Mouse (Mus musculus): ENCODE data around the gene Spg7.
A peak's percentile ranks its signal among the peaks of the same experiment; 100 is the strongest.
"Not testable (repeated sequence)": the region's sequence is repeated elsewhere in the genome, so short reads cannot be mapped to it uniquely, and the experiment has no call there.

The Spg7 gene

DNA sequence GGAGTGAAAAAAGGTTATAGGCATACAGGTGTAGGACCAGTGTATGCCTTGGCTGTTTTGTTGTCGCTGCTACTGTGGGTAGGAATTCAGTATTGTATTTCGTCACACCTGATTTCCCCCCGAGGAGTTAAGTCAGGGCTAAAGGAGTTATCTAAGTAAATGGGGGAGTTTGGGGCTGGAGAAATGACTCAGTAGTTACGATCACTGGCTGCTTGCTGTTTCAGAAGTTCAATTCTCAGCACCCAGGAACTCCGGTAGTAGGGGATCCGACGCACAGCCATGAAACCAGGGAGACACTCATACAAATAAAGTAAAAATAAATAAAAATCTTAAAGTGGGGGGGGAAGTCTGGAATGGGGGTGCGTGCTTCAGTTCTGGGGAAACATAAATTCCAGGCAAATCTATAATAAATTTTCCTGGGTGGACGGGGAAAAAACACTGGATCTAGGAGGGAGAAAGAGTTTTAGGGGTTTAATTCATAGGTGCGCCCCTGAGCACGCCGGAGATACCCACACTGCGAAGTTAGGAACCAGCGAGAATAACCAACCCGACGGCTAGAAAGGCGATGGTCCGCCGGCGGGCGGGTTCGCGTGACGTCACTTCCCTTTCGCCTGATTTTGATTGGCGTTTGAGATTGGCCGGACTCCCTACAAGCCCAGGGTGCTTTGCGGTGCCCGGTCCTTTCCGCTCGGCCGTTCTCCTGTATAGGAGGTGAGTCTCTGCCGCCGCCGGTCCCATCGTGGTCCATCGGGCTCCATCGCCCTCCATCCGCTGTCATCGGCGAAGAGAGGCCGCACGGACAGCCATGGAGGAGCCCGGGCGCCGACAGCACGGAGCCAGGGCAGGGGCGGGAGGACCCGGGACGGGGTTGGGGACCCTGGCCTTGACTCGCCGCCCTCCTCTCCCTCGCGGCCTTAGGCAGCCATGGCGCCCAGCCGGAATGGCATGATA is 39.3 kb downstream of the Spg7 start, which contains the start of gene Rpl13:
TSS of gene Rpl13 (plus strand) at position 616 of the 951 bp plus-strand sequence.
- peak; percentile 97 for DNase-seq

DNA sequence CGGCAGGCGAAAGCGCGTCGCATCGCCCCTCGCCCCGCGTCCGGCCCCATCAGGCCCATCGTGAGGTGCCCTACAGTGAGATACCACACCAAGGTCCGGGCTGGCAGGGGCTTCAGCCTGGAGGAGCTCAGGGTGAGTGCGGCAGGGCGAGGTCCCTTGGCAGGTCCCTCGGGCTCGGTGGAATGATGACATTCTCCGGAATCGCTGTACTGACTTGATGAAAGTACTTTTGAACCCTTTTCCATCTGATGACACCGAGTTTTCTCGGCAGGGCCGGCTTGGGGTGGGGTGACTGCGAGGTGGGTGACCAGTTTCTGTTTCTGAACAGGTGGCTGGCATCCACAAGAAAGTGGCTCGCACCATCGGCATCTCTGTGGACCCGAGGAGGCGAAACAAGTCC is 40.1 kb downstream of the Spg7 start:
- DNase-seq = not testable (repeated sequence)

DNA sequence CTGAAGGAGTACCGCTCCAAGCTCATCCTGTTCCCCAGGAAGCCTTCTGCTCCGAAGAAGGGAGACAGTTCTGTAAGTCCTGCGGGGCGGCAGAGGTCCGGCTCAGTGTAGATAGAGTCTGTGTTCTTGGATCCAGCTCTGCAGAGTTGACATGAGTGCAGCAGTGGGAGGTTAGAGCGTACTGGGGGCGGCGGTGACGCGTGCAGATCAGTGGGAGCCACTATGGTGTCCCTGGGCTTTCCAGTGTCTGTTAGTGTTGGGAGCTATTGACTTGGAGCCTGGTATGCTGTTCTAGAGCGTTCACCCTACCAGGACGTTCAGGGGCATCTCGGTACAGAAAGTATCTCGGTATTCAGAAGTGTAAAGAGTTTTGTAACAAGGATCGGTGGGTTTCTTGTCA is 40.5 kb downstream of the Spg7 start:
- no peak for DNase-seq

DNA sequence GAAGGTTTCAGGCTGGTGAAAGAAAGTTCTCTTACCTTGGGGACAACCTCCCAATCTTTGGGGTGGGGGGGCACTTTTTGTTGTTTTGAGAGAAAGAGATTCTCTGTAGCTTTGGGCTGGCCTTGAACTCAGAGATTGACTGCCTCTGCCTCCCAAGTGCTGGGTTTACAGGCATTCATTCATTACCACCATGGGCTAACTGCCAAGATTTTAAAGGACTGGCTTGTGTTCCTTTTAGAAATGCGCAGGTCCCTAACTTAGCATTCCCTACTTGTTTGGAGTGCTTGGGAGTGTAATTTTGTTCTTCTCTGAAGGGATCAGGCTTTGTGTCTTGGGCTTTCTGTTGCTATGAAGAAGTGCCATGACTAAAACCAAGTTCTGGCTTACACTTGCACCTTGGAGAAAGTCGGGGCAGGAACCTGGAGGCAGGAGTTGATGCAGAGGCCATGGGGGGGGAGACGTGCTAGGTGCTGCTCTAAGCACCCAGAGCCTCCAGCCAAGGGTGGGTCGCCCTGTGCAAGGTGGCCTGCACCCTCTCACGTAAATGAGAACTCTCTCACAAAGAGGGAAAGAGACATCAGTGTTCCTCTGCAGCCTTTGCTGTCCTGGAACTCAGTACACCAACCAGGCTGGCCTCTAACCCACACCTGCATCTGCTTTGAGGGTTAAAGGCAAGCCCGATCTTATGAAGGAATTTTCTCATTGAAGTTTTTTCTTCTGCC is 41.5 kb downstream of the Spg7 start:
- no peak for DNase-seq

DNA sequence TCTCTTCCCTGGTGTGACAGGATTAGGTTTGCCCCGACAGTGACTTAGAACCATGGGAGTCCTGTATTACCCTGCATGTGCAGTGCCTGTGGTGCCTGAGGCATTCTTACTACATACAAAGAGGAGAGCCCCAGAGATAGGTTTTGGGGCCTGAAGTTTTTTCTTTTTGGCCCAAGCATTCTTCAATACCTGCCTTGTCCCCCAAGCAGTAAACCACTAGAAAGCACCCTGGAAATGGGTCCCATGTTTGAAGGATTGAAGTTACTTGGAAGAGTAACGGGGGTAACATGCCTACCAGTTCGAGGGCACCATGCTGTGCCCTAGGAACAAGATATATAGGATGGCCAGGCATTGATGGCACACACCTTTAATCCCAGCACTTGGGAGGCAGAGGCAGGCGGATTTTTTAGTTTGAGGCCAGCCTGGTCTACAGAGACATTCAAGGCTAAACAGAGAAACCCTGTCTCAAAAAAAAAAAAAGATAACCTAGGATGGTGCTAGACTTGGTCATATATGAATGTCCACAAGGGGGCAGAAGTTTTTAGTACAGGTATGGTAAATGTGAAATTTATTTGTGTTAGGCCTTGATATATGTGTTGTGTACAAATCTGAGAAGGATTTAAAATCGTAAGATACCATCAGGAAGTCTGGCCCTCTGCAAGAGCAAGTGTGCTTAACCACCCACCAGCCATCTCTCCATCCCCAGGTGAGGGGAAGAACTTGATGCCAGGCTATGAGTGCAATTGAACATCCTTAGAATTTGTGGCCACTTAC is 43.0 kb downstream of the Spg7 start:
- no peak for DNase-seq

DNA sequence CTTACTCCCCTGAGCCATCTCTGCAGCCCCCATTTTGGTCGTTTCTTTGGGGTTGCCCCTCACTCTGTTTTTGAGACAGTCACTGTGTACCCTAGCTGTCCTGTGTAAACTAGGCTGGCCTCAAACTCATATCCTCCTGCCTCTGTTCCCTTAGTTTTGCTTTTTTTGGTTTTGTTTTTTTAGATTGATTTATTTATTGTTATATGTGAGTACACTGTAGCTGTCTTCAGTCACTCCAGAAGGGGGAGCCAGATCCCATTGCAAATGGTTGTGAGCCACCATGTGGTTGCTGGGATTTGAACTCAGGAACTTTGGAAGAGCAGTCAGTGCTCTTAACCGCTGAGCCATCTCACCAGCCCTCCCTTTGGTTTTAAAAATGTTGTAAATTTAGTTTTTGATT is 43.8 kb downstream of the Spg7 start:
- DNase-seq = no peak

DNA sequence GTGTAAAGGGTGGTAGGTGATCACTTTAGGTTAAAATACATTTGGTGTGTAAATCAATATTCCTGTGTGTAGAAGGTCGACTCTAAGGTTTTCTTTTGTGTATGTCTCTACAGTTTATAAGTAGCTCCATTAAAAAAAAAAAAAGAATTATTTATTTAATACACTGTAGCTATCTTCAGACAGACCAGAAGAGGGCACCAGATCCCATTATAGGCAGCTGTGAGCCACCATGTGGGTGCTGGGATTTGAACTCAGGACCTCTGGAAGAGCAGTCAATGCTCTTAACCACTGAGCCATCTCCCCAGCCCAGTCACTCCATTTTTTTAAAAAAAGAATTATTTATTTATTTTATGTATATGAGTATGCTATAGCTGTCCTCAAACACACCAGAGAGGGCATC is 45.3 kb downstream of the Spg7 start:
- no peak for DNase-seq

DNA sequence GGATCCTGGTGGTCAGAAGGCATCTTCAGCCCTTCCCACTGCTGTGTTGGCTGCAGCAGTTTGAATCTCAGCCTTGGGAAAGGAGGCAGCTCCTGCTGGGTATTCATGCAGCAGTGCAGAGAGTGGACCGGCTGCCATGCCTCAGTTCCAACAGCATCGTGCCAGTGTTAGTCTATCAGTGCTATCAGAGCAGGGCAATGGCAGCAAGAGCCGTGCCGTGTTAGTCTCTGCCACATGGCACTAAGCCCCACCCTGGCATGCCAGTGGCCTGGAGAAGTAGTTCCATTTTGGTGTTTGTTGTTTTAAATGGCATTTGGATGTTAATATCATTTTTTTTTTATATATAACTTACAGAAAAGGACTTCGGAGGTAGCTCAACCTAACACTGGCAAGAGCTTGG is 46.2 kb downstream of the Spg7 start:
- DNase-seq = no peak

DNA sequence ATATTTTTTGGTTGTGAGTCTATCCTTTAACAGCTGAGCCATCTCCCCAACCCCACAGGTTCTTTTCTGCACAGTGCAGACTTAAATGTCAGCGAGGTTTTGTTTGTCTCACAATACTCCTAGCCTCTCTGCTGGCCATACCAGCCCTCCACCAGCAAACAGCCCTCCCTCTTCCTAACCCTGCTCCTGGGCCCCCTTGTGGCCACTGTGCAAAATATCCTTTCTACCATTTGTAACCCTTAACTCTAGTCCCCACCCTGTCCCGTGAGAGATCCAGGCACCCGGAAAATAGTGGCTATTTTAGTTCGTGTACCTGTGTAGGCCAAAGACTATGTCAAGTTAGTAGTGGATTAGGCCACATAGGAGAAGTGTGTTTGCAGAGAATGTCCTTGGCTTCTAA is 47.9 kb downstream of the Spg7 start:
- DNase-seq = no peak

DNA sequence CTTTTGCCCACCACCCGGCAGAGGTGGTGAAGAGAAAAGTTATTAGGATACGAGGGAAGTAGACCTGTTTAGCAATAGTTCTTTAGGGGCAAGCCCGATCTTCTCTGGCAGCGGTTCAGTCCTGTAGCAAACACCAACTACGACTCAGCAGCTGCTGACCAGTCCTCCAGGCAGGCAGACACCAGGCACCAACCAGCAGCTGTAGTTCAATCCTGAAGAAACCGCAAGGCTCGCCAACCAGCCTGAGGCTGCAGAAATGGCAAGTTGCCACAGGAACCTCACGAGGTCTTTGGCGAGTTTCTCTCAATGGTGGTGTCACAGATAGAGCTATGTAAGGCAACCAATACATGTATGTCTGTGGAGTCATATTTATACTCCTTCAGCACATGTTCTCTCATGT is 50.1 kb downstream of the Spg7 start:
- DNase-seq = no peak

DNA sequence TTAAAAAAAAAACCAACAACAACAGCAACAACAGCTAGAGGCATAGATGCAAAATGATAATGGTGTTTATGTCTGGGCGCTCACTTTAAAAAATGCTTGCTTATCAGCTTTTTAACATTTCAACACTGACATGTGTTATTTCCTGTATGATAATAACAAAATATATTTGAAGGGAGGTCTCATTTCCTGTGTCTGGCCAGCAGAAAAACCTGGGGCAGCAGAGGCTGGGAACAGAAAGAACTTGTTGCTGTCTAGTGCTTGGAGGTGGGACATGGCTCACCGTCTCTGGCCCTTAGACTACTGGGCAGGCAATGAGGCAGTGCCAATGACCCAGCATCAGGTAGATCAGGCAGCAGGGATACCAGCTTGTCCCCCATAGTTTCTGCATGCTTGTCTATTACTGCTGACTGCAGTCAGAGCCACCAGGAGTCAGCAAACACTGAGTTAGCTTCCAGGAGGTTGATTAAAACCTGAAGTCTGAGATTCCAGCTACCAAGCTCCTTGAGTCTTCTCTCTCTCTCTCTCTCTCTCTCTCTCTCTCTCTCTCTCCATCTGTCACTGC is 51.2 kb downstream of the Spg7 start:
- DNase-seq = no peak

DNA sequence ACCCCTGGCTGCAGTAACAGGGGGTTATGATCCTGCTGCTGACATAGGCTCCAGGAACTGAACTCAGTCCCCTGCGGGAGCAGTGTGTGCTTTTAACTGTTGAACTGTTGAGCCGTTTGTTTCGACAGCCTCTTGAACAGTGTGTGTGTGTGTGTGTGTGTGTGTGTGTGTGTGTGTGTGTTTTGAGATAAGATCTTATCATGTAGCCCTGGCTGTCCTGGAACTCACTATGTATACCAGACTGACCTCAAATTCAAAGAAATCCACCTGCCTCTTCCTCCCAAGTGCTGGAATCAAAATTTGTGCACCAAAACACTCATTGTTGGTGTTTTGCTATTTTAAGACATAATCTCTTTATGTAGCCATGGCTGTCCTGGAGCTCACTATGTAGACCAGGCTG is 51.9 kb downstream of the Spg7 start:
- no peak for DNase-seq

DNA sequence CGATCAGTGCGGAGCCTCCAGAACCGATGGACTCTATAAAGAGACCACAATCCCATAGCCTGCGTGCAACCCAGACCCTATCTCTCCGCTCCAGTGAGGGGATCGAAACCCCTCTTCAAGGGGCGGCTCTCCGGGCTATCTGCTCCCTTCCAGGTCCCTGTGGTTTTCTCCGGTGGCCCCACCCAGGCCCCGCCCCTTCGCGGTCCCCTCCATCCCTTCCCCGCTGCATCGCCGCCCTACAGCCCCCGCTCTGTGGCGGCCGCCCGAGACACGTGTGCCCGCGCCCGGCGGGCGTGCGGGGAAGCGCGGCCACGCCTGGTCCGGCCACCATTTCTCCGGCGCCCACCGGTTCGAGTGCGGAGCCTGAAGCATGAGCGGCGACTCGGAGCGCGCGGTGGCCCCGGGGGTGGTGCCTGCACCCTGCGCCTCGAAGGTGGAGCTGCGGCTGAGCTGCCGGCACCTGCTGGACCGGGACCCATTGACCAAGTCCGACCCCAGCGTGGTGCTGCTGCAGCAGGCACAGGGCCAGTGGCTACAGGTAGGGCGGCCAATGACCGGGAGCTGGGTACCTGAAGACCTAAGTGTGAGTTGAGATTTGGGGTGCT is 54.5 kb downstream of the Spg7 start, which contains the start of gene Cpne7:
TSS of gene Cpne7 (plus strand) at position 248 of the 605 bp plus-strand sequence.
- no peak for DNase-seq

DNA sequence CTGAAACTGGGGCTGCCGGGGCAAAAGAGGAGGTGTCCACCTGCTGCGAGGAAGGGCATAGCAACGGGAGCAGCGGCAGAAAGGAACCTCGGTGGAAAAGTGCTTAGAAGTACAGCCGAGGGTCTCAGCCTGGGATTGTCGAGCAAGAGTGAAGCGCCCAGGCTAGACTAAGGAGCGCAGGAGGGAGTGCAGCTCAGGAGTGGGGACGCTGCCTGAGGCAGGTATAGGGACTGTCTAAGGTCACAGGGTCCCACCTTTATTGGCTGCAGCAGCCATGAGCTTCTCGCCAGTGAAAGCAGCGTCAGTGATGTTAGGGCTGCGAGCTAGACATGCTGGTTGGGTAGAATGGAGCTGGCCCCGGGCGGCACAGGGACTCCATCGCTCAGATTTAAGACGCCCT is 55.0 kb downstream of the Spg7 start:
- no peak for DNase-seq

DNA sequence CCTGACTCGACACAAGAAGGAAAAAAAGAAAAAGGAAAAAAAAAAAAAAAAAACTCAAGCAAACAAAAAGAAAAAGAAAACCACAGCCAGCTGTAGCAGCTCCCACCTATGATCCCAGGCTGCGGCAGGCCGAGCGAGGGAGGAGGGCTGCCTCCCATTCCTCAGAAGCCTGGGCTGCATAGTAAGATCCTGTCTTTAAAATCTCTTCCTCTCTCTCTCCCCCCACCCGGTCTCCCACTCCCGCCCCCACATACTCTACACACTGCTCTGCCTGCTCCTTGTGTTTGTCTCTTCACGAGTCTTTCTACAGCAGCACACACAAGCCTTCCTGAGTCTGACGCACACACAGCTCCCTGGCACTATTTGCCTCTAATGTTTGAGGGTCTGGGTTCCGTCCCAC is 59.3 kb downstream of the Spg7 start:
- DNase-seq = no peak

DNA sequence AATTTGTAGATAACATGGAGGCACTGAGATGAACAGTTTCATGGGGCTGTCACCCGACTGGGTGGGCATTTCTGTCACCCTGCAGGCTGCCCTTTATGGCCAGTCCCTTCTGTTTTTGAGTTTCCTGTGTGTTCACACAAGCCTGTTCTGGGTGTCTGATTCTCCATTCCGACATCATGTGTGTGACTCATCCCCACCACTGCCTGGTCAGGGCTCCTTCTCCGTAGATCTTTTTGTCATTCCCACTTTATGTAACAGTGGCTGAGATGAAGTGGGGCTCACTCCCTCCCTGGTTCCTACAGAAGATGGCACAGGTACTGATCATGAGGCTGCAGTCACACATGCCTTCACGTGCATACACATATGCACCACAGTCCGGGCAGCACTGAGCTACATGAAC is 59.9 kb downstream of the Spg7 start:
- no peak for DNase-seq

DNA sequence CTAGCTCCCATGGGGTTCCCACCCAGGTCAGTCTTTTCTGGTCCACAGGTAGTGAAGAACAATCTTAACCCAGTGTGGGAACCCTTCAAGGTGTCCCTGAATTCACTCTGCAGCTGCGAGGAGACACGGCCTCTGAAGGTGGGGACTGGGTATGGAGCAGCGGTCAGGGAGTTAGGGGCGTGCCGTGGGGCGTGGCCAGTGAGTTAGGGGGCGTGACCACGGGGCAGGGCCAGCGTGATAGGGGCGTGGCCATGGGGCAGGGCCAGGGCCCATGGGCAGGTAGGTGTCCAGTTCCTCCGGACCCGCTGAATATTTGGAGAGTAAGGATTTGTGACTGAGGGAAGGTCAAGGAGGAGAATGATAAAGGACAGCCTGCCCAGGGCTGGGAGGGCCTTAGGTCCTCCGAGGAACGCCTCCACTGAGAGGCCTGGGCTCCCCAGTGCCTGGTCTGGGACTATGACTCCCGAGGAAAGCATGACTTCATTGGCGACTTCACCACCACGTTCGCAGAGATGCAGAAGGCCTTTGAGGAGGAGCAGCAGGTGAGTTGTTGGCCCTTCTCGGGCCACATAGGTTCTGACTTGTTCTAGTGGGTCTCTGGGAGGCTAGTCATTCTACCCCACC is 63.6 kb downstream of the Spg7 start:
- no peak for DNase-seq

DNA sequence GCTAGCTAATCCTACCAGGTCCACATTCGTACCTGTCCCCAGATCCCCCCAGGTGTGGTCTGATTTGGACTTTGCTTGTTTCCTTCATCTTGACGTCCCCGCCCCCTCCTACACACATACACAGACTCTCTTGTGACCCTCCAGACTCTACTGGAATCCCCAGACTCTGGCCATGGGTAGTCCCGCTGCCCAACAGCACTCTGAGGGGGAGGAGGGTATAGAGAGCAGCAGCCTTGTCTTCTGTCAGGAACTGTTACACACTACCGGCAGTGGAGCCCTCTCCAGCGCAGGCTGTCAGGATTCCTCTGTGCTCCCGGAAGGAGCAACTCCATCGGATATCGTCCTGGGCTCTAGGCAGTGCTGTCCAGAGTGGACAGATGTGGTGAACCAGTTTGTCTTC is 68.3 kb downstream of the Spg7 start:
- DNase-seq = no peak

DNA sequence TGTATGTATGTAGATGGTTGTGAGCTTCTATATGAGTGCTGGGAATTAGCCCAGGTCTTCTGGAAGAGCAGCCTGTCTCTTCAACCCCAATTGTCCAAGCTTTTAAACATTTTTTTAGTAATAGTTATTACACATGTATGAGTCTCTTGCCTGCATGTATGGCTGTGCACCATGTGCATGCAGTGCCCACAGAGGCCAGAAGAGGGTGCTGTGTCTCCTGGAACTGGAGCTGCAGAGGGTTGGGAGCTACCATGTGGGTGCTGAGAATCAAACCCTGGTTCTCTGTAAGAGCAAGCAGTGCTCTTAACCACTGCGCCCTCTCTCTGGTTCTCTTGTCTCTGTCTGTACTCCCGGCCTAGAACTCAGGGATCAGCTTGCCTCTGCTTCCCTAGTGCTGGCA is 70.2 kb downstream of the Spg7 start:
- no peak for DNase-seq

DNA sequence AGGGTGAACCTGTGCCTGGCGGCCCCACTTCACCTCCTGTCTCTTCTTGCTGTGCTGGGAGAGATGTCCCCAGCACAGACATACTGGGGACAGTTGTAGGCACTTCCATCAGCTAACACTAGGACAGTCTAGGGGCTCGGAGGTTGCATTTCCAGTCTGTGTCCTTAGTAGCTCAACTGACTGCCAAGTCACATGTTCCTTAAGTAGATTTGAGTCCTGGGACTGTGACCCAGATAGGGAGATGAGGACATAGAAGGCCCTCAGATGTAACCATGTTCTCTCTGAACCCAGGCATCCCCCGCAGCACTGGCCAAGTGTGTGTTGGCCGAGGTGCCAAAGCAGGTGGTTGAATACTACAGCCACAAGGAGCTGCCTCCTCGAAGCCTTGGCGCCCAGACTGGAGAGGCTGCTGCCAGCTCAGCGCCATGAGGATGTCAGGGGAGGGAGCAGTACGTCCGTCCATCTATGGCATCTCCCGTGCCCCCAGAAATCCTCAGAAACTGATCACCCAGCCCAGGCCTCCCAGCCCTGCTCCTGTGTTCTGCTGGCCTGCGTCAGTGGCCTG is 71.5 kb downstream of the Spg7 start:
- no peak for DNase-seq

DNA sequence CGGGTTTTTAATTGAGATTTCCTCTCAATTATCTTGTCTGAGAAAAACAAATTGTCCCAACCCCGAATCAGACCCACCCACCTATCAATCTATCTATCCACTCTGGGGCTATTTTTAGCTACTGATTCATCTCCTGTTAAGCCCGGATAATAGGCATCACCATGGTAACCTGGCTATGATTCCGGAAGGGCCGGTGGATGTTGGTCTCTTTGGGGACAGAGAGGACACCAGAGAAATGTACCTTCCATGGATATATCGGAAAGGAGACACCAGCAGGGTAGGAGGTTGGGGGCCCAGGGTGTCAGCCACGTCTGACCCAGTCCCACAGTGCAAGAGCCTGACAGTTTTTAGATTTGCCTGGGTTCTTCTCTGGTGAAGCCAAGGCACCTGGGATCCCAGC is 72.7 kb downstream of the Spg7 start:
- DNase-seq = no peak

DNA sequence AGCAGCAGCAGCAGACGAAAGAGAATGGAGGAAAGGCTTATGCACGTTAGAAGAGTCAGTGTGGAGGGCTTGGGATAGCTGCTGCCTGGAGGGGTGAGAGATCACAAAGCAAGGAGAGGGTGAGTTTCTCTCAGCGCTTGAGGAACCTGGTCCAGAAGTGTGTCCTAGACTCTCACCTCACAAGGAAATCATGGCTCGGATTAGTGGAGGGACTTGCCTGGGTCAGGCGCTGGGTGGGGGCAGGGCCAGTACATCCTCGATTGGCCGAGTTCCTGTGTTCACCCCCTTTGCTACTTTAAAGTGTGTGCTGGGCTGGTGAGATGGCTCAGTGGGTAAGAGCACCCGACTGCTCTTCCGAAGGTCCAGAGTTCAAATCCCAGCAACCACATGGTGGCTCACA is 73.1 kb downstream of the Spg7 start:
- no peak for DNase-seq

Data from right cerebral cortex, adult 18-20 months (tissue).